Mouse (Mus musculus): ENCODE measurements around the gene Vcan.

Gene Vcan

GRCm38 (mm10) chr13:89720497-89720896 is 21.8 kb downstream of the Vcan start:
- DNase-seq (ENCODE audit: low spot score) = no peak

DNA sequence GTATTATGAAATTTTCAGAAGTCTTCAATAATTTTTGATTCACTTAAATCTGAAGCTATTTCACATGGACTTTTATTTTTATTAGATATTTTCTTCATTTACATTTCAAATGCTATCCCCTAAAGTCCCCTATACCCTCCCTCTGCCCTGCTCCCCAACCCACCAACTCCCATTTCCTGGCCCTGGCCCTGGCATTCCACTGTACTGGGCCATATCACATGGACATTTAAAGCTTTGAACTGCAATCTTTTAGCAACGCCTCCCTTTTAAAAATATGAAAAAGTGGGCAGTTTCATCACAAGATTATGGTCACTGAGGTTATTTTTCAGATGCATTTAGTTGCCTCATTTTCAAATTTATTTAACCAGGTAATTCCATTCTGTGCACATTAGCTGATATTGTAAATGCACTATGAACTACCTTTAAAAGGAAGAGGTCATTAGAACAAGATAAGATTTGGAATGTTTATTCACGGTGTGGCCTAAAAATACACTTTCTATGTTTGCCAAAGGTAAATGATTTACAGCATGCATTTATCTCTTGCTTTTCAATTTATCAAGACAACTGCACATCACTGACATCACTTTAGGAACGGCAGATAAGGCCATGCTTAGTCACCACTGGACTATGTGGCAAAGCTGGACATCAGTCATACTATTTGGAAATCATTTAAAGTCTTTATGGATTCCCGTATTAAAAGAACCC is 32.7 kb downstream of the Vcan start:
- DNase-seq (ENCODE audit: low spot score) = no peak

DNA sequence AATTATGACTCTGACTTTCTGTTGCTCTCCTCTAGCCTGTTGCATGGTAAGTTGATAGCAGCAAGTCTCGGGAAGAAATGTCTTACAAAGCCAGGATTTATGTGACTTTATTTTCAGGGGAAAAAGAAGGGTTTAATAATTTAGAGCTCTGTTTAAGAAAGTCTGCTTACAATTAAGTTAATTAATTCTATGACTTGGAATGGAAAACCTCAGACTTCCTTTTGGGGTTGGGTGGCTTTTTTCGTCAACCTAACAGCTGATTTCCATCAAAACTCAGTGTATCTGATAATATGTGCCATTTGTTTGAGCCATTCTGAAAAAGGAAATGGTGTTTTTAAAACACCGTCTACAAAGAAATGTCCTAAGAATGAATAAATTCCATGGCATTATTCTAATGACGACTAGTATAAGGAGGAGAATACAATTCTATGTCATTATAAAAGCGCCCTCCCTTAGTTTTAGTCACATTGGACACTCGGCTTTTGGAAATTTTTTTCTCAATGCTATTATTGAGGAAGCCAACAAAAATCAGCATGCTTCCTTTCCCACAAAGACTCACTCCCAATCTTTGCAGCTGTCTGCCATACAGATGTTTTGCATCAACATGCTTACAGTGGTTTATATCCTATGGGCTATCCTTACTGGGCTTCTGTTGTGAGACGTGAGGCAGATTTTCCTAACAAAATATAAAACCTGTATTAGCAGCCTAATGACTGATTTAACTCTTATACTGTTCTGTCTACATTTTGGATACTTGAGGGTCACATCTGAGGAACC is 34.0 kb downstream of the Vcan start:
- no peak for DNase-seq (ENCODE audit: low spot score)

DNA sequence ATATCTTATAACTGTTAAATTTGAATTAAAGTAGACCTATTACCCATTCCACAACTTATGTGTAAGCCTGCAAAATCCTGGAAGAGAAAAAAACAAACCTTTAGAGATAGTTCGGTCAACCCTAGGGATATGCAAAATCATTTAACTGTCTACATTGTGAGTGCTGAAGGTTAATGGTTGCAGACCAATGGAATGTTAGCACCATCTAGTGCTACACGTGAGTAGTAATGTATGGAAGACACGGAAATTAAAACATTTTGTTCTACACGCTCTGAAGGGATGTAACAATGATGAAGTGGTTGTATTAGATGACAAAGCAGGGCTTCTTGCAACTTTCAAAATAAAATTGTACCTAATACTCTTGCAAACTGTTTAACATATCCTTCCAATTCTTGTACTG is 39.9 kb downstream of the Vcan start:
- DNase-seq (ENCODE audit: low spot score) = no peak

DNA sequence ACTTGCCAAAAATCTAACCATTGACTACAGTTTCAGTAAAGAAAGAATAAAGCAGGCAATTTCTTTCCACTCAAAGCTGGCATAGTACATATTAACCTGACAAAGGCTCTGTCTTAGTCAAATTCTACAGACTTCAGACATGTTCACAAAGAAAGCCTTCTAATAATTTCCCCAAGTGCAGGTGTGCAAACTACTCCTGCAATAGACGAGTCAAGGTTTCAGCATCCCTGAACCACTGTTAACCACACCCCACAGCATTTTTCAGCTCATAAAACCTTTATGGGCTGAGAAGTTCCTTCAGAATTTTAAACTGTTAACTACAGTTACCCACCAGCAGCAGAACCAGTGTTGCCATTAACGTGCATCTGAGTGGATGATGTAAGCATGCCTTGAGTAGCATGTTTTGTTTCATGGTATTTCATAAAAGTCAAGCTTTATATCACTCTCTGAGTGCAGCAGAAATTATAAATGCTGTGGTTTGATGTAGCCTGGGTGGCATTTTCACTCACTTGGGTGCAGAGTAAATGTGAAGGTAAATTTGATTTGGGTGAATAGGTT is 42.2 kb downstream of the Vcan start:
- DNase-seq (ENCODE audit: low spot score) = no peak

DNA sequence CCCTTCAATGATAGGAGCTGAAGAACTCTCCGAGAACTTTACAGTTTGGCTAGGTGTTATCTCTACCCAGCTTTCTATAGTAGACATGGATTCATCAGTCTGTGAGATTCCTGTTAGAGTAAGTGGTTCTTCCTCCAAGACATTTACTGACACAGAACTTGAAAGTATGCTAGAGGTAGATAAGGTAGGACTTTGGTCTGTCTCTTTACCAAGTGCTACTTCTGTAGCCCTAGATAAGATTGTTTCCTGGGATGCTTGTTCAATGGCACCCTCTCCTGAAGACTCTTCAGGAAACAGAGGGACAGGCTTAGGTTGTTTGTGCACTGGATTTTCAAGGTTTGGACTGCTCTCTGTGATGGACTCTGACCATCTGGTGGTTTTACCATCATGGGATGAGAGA is 49.7 kb downstream of the Vcan start:
- DNase-seq (ENCODE audit: low spot score) = no peak

DNA sequence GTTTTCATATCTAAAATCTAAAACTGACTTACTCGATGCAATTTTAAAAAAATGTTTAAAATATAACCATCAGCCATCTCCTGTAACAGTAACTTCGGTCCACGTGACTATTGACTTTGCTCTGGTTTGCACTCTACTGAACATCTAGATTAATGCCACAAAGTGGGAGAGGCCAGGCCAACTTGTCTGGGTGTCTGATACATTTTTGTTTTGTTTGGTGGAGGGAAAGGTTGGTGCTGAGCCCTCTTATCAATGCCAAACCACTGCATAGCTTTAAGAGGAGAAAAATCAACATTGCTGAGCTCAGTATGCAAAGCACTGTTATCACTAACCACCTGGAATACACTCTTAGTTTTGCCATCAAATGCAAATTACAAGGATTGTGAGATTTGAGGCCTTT is 58.8 kb downstream of the Vcan start:
- DNase-seq (ENCODE audit: low spot score) = no peak

DNA sequence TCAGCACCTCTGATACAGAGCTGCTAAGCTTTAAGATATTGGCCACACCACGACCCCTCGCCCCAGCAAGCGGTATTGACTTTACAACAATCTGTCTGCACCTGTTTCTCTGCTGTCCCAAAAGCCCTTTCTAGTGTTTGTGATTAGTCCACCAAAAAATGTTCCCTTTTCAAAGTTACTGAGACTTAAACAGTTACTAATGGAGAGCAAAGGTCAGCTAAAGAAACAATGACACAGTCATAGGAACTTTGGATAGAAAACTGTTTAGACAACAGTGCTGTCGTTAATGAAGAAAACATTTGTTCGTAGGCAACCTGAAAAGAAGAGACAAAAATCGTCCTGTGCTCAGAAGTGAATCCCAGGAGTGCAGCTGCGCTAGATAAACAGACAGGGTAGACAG is 60.1 kb downstream of the Vcan start:
- DNase-seq (ENCODE audit: low spot score) = no peak

GRCm38 (mm10) chr13:89679756-89680155 is 62.6 kb downstream of the Vcan start:
- DNase-seq (ENCODE audit: low spot score) = no peak

- DNase-seq (ENCODE audit: low spot score) = no peak
Observed at GRCm38 (mm10) chr13:89670505-89670904, 71.8 kb downstream of the Vcan start.

GRCm38 (mm10) chr13:89668981-89669880 is 73.1 kb downstream of the Vcan start:
- DNase-seq (ENCODE audit: low spot score) = no peak

DNA sequence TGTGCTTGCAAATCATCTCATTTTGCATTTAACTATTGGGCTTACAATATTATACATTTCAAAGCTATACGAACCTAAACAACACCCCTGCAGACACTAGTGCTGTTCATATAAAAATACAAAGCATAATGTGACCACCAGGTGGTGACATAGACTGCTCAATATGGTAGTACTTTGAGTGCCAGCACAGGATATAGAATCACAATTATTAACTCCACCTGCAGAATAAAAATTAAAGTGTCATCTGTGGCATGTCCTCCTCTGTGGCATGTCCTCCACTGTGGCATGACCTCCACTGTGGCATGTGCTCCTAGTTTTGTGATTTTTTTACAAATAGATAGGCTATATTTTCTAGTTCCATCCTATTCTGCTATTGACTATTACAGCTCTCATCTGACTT is 74.2 kb downstream of the Vcan start:
- DNase-seq (ENCODE audit: low spot score) = no peak

GRCm38 (mm10) chr13:89661688-89662087 is 80.6 kb downstream of the Vcan start:
- no peak for DNase-seq (ENCODE audit: low spot score)

DNA sequence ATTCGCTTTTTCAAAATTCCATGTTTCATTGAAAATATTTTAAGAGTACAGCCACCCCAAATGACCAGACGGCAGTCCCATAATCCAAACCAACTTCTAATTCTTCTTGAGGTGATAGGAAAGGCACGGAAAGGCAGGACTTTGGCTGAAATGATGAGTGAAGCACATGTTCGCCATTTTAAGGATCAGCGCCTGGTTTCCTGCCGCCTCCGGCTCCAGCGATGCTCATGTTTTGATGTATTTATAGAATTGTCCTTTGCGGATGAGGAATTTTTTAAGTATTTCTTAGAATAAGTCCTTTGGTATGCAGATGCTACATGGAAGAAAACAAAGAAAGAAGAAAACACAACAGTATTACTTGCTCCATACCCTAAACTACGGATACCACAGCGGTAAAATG is 85.3 kb downstream of the Vcan start:
- DNase-seq (ENCODE audit: low spot score) = no peak

- no peak for DNase-seq (ENCODE audit: low spot score)
Observed at GRCm38 (mm10) chr13:89653279-89653678, 89.0 kb downstream of the Vcan start.

DNA sequence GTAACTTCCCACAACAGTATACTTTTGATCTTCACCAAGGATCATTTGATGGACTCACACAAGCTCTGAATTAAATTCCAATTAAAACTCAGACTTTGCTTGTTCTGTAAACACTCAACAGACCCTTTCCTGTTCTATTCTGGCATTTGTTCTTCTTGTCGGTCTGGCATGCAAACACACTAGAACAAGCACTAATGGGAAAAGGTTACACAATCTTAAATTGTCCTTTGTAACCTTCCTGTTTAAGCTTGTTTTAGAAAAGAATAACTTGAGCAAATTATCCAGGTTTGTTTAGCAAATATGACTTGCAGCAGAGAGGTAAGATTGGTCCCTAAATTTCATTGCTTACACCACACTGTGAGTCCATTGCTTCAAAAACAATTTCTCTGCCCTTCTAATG is 89.5 kb downstream of the Vcan start:
- no peak for DNase-seq (ENCODE audit: low spot score)

- DNase-seq (ENCODE audit: low spot score) = no peak
Observed at GRCm38 (mm10) chr13:89645589-89645988, 96.7 kb downstream of the Vcan start.

GRCm38 (mm10) chr13:89637012-89637411 is 105.3 kb downstream of the Vcan start:
- no peak for DNase-seq (ENCODE audit: low spot score)

DNA sequence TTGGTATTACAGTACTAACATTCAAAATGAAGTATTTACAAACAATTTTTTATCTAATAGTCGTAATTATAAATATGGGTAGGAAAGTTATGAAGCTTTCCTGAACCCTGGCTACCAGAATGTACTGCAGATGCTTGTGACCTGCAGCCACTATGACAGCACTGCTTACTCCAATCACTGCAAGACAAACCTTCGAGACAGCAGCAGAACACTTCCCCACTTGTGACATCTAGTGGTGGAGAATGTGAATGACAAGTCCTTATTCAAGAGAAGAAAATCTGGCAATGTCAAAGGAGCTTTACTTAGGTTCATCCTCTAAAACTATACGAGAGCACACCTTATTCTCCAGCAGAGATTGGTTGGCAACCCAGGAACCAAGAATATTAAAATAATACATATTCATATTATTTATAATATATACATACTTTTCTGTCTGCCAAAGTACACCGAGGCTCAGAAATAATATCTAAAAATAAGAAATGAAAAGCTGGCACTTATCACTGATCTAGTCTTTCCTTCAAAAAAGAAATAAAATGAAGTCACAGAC is 108.1 kb downstream of the Vcan start:
- DNase-seq (ENCODE audit: low spot score) = no peak

DNA sequence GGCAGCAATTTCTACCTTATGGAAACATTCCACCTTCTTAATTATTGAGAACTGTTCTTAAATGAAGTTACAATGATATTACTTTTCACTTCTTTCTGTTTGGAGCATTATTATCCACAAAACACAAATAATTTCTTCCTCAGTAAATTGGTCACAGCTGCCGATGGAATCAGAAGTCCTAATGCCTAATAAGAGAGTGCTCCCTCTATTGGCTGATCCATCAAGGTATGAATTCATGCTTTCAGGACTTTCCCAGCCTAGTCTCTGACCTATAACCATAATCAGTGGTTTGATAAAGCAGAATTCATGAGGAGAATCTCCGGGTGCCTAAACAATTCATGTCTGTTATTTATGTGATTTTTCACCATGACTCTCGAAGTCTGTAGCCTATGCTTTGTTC is 123.2 kb downstream of the Vcan start:
- no peak for DNase-seq (ENCODE audit: low spot score)

DNA sequence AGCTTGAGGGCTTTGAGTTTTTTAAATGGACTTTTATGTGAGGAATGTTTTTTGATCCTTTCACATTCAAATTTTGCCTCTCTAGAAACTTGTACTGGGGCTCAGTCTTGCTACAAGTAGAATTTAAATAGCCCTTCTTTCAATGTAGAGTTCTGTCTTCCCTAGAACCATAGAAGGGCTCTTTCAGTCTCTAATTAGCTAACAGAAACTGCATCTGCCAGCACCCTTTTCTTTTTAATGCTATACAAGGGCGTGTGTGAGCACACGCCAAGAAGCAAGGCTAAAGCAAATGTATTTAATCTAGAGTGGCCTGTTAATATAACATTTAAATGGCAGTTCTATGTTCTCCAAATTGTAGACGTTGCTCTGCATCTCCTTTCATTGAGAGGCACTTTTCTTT is 134.9 kb downstream of the Vcan start:
- no peak for DNase-seq (ENCODE audit: low spot score)

Data from ovary, postnatal 36 days (tissue).